Mouse (Mus musculus): ENCODE measurements around the gene Nf1.

Gene Nf1

GRCm38 (mm10) chr11:79307560-79308200, 31.8 kb upstream of the Nf1 start:
- Histone ChIP-seq H3K36me3 (ENCODE audit: control insufficient read depth, insufficient read depth, low read length, poor library complexity, severe bottlenecking) (no peaks in the 10 kb centered on the region), H3K27me3 (ENCODE audit: control insufficient read depth, insufficient read depth, low read length, poor library complexity, severe bottlenecking) (no peaks in the 10 kb centered on the region)
- DNase-seq (ENCODE audit: low read depth, low spot score): no peak

GRCm38 (mm10) chr11:79310467-79310866, 29.0 kb upstream of the Nf1 start:
- Histone ChIP-seq H3K27me3 (ENCODE audit: control insufficient read depth, insufficient read depth, low read length, poor library complexity, severe bottlenecking) (no peaks in the 10 kb centered on the region), H3K36me3 (ENCODE audit: control insufficient read depth, insufficient read depth, low read length, poor library complexity, severe bottlenecking) (no peaks in the 10 kb centered on the region)
- DNase-seq (ENCODE audit: low read depth, low spot score): no peak

DNA sequence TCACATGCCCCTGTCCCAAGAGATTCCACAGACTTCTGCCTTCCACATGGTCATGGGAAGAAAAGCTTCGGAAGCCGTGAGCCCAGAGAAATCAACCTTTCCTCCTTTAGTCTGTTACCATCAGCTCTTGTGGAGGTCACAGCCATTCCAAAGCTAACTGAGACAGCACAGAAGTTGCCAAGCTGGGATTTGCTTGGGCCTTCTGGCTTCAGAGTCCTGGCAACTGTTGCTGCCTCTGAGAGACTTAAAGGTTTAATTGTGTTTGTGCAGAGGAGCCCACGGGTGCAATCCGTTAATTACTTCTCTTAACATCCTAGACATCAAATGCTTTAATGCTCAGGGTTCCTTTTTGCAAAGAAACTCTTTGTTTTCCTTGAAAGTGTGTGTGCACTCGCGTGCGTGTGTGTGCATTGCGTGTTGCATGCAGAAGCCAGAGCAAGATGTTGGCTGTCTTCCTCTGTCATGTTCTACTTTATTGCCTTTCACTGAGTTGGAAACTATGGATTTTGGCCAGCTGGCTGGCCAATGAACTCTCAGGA, 22.6 kb upstream of the Nf1 start:
- no peak for DNase-seq (ENCODE audit: low read depth, low spot score)
- Histone ChIP-seq H3K36me3 (ENCODE audit: control insufficient read depth, insufficient read depth, low read length, poor library complexity, severe bottlenecking) (no peaks in the 10 kb centered on the region), H3K27me3 (ENCODE audit: control insufficient read depth, insufficient read depth, low read length, poor library complexity, severe bottlenecking) (no peaks in the 10 kb centered on the region)

- no peaks in the 10 kb centered on the region for H3K36me3 ChIP-seq (ENCODE audit: control insufficient read depth, insufficient read depth, low read length, poor library complexity, severe bottlenecking)
- no peak for DNase-seq (ENCODE audit: low read depth, low spot score)
- no peaks in the 10 kb centered on the region for H3K27me3 ChIP-seq (ENCODE audit: control insufficient read depth, insufficient read depth, low read length, poor library complexity, severe bottlenecking)
These were observed 19.7 kb upstream of the Nf1 start for GRCm38 (mm10) chr11:79319807-79320206.

DNA sequence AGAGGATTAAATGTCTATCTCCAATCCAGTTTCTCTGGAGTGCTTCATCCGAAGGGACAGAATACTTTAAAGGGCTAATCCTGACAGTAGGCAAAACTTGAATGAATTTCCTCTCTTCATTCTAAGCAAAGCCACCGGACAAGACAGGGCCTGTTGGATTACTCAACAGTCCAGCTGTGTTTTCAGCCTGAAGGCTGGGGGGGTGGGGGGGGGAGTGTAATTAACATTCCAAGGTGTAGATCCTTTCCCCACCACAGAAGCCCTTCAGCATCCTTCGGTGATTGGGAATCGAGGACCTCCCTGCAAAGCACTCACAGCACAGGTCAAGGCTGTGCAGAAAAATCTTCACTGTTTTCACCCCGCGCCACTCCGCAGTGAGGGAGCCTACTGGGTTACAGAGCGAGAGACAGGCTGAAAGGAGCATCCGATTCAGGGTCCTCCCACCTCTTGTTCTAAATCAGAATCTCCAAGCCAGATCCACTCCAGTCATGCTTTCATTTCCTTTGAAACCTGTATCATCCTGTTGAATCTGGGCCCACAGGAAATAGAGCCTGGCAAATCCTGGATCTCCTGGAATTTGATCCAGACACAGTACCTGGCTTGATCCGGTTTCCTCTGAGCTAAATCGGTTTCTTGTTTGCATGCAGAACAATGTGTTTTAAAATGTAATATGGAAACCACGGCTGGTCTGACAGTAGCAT, 15.4 kb upstream of the Nf1 start:
- H3K27me3 ChIP-seq (ENCODE audit: control insufficient read depth, insufficient read depth, low read length, poor library complexity, severe bottlenecking): no peaks in the 10 kb centered on the region

DNA sequence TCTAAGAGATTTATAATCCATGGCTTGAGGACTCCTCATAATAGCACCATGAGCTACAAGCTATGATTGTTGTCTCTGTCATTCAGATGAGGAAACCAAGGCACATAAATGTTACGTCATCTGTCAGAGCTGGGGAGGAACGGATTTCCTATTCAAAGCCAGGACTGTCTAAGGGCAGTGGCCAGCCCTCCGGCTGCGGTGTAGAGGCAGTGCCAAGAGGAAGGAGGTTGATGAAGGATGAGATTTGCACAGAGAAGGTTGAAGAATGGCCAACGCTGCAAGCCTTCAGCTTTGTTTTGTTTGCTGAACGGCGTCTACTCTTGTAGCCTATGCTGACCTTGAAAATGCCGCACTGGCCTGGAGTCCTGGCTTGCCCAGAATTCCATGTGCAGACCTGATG, 13.8 kb upstream of the Nf1 start:
- Histone ChIP-seq H3K36me3 (ENCODE audit: control insufficient read depth, insufficient read depth, low read length, poor library complexity, severe bottlenecking) (no peaks in the 10 kb centered on the region), H3K27me3 (ENCODE audit: control insufficient read depth, insufficient read depth, low read length, poor library complexity, severe bottlenecking) (no peaks in the 10 kb centered on the region)
- DNase-seq (ENCODE audit: low read depth, low spot score): no peak

More for the DNA sequence above, 15.4 kb upstream of the Nf1 start:
- DNase-seq (ENCODE audit: low read depth, low spot score): no peak
- no peaks in the 10 kb centered on the region for H3K36me3 ChIP-seq (ENCODE audit: control insufficient read depth, insufficient read depth, low read length, poor library complexity, severe bottlenecking)

DNA sequence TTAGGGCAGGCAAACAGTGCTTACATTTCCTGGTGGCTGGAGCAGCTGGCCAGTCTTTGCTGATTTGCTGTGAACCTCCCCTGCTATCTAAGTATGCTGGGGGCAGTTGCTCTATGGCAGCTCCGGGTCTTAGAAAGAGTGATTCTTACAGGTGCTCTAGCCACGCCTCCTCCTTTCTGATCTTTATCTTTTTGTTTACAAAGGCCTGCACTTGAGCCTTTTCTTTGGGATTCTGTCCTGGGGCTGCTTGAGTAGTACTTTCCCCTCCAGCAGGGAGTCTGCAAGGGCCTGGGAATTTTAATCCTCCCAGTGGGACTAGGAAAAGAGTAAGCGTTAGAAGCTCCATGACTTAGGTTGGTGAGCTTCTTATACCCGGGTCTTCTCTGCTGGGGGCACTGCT, 12.4 kb upstream of the Nf1 start:
- Histone ChIP-seq H3K27me3 (ENCODE audit: control insufficient read depth, insufficient read depth, low read length, poor library complexity, severe bottlenecking) (no peaks in the 10 kb centered on the region), H3K36me3 (ENCODE audit: control insufficient read depth, insufficient read depth, low read length, poor library complexity, severe bottlenecking) (no peaks in the 10 kb centered on the region)
- no peak for DNase-seq (ENCODE audit: low read depth, low spot score)

DNA sequence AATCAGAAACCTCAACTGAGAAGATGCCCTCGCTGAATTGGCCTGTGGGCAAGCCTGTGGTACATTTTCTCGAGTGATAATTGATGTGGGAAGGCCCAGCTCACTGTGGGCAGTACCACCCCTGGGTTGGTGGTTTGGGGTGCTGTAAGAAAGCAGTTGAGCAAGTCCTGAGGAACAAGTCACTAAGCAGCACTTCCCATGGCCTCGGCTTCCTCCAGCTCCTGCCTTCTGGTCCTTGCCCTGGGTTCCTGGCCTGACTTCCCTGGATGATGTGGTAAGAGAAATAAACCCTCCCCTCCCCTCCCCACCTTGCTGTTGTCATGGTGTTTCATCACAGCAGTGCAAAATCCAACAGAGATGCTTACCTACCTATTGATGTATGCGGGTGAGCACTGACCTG, 11.4 kb upstream of the Nf1 start:
- no peaks in the 10 kb centered on the region for H3K27me3 ChIP-seq (ENCODE audit: control insufficient read depth, insufficient read depth, low read length, poor library complexity, severe bottlenecking)
- no peak for DNase-seq (ENCODE audit: low read depth, low spot score)

GRCm38 (mm10) chr11:79329585-79329984, 9.9 kb upstream of the Nf1 start:
- DNase-seq (ENCODE audit: low read depth, low spot score): no peak
- Histone ChIP-seq H3K27me3 (ENCODE audit: control insufficient read depth, insufficient read depth, low read length, poor library complexity, severe bottlenecking) (no peaks in the 10 kb centered on the region), H3K36me3 (ENCODE audit: control insufficient read depth, insufficient read depth, low read length, poor library complexity, severe bottlenecking) (no peaks in the 10 kb centered on the region)

More for the DNA sequence above, 11.4 kb upstream of the Nf1 start:
- no peaks in the 10 kb centered on the region for H3K36me3 ChIP-seq (ENCODE audit: control insufficient read depth, insufficient read depth, low read length, poor library complexity, severe bottlenecking)

- H3K27me3 ChIP-seq (ENCODE audit: control insufficient read depth, insufficient read depth, low read length, poor library complexity, severe bottlenecking): no peaks in the 10 kb centered on the region
- no peak for DNase-seq (ENCODE audit: low read depth, low spot score)
These were observed 4.4 kb upstream of the Nf1 start for GRCm38 (mm10) chr11:79335077-79335476.

GRCm38 (mm10) chr11:79336722-79337267, 2.7 kb upstream of the Nf1 start:
- Histone ChIP-seq H3K36me3 (ENCODE audit: control insufficient read depth, insufficient read depth, low read length, poor library complexity, severe bottlenecking) (no peaks in the 10 kb centered on the region), H3K27me3 (ENCODE audit: control insufficient read depth, insufficient read depth, low read length, poor library complexity, severe bottlenecking) (no peaks in the 10 kb centered on the region)
- DNase-seq (ENCODE audit: low read depth, low spot score): peak; percentile 66

More at GRCm38 (mm10) chr11:79335077-79335476, 4.4 kb upstream of the Nf1 start:
- no peaks in the 10 kb centered on the region for H3K36me3 ChIP-seq (ENCODE audit: control insufficient read depth, insufficient read depth, low read length, poor library complexity, severe bottlenecking)

DNA sequence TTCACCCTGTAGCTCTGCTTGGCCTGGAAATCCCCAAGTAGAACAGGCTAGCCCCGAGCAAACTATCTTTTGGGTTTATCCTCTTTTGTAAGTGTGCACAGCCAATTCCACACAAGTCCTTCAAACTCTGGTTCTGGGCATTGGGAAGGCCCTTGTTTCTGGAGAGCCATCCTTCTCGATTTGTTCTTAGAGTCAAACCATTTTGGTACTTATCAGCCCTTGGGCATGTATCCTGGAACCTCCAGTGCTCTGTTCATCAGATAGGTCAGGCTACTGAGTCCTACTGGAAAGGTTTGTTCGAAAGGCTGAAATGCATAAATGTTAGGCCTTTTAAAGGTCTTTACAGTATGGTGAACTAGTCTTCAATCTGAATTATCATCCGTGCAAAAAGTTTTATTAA, 872 bp upstream of the Nf1 start:
- Histone ChIP-seq H3K36me3 (ENCODE audit: control insufficient read depth, insufficient read depth, low read length, poor library complexity, severe bottlenecking) (no peaks in the 10 kb centered on the region), H3K27me3 (ENCODE audit: control insufficient read depth, insufficient read depth, low read length, poor library complexity, severe bottlenecking) (no peaks in the 10 kb centered on the region)
- peak; percentile 10 for DNase-seq (ENCODE audit: low read depth, low spot score)

- peak; percentile 31 for DNase-seq (ENCODE audit: low read depth, low spot score)
- no peaks in the 10 kb centered on the region for H3K27me3 ChIP-seq (ENCODE audit: control insufficient read depth, insufficient read depth, low read length, poor library complexity, severe bottlenecking)
- no peaks in the 10 kb centered on the region for H3K36me3 ChIP-seq (ENCODE audit: control insufficient read depth, insufficient read depth, low read length, poor library complexity, severe bottlenecking)
These were observed 602 bp downstream of the Nf1 start for GRCm38 (mm10) chr11:79339808-79340781.

- no peak for DNase-seq (ENCODE audit: low read depth, low spot score)
- Histone ChIP-seq H3K27me3 (ENCODE audit: control insufficient read depth, insufficient read depth, low read length, poor library complexity, severe bottlenecking) (no peaks in the 10 kb centered on the region), H3K36me3 (ENCODE audit: control insufficient read depth, insufficient read depth, low read length, poor library complexity, severe bottlenecking) (0 out of 2 replicates have a peak, but pooled peaks cover 2% of the 10 kb centered on the region)
These were observed 17.5 kb downstream of the Nf1 start for GRCm38 (mm10) chr11:79356995-79357394.

Data from splenic B cell, adult 2 months (primary cell).